In the genomic region with DNA sequence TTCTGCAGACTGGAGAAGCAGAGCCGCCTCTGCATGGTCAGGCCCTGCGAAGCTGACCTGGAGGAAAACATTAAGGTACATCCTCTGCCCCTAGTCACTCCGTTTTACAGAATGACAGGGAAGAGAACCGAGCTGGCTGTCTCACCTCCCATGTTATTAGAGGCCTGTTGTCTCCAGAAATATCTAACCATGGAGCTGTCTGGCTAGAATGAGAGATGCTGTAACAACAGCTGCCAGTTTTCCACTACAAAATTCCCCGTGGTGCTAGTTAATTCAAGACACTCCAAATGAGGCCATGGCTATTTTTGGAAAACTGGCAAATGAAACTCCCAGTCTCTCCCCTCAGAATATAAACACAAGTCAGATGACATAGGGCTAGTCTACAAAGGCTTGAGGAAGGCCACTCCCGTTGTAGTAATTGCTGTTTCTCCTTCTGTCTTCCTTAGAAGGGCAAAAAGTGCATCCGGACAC, we compare ENCODE assay signal across 8 mouse cellular contexts. TPM values are rescaled to one million over a fixed set of nuclear protein-coding genes. Genes with fewer than 3 reads are reported as not detected.
DNase-seq lines count a peak whose midpoint lies in the region; ATAC-seq lines count a peak whose summit lies in the region.

No protein-coding gene starts in this region.

- WGBS in forebrain, embryonic 12.5 days, result 69% methylated on average over 7 of the region's 7 CpGs
- 62% methylated on average over 7 of the region's 7 CpGs for WGBS in hindbrain, embryonic 10.5 days
- 64% methylated on average over 7 of the region's 7 CpGs for WGBS in midbrain, embryonic 11.5 days

- H3K36me3 ChIP-seq in forebrain, embryonic 12.5 days (replicated peaks), result no peaks in the 10 kb centered on the region
- peaks cover 9% of the 10 kb centered on the region; the same call in 1 of the 2 replicates for H3K36me3 ChIP-seq in hindbrain, embryonic 10.5 days
- no peaks in the 10 kb centered on the region for H3K36me3 ChIP-seq in midbrain, embryonic 11.5 days (ENCODE audit: control insufficient read depth, insufficient read depth, low read length)

- H3K27ac ChIP-seq in forebrain, embryonic 12.5 days, result no peak overlapping the region
- peak overlapping the region; percentile 96; the same call in 1 of the 2 replicates for H3K27ac ChIP-seq in hindbrain, embryonic 10.5 days
- no peak overlapping the region for H3K27ac ChIP-seq in midbrain, embryonic 11.5 days (ENCODE audit: low read depth, low read length)

- peak overlapping the region; percentile 61 for H3K4me3 ChIP-seq in forebrain, embryonic 12.5 days (replicated peaks)
- H3K4me3 ChIP-seq in hindbrain, embryonic 10.5 days, result peak overlapping the region; percentile 83
- H3K4me3 ChIP-seq in midbrain, embryonic 11.5 days (ENCODE audit: low read depth, low read length), result peak overlapping the region; percentile 62; the same call in 1 of the 2 replicates

- H3K4me2 ChIP-seq in forebrain, embryonic 12.5 days, result peak overlapping the region; percentile 74; the same call in 1 of the 2 replicates
- H3K4me2 ChIP-seq in midbrain, embryonic 11.5 days, result peak overlapping the region; percentile 47

- H3K27me3 ChIP-seq in forebrain, embryonic 12.5 days, result peaks cover 11% of the 10 kb centered on the region; the same call in 1 of the 2 replicates
- H3K27me3 ChIP-seq in hindbrain, embryonic 10.5 days (ENCODE audit: insufficient read depth, poor library complexity, severe bottlenecking), result no peaks in the 10 kb centered on the region
- H3K27me3 ChIP-seq in midbrain, embryonic 11.5 days (ENCODE audit: control insufficient read depth, insufficient read depth, low read length), result no peaks in the 10 kb centered on the region

- no peaks in the 10 kb centered on the region for H3K9me3 ChIP-seq in forebrain, embryonic 12.5 days
- no peaks in the 10 kb centered on the region for H3K9me3 ChIP-seq in hindbrain, embryonic 10.5 days
- H3K9me3 ChIP-seq in midbrain, embryonic 11.5 days (ENCODE audit: control insufficient read depth, low read length), result no peaks in the 10 kb centered on the region

- no peak for ATAC-seq in forebrain, embryonic 12.5 days (ENCODE audit: low FRiP score)
- ATAC-seq in midbrain, embryonic 11.5 days (ENCODE audit: low FRiP score), result no peak

- peak; percentile 24 for DNase-seq in kidney, adult 9 months
- DNase-seq in kidney, adult 8-10 months, result no peak
- no peak for DNase-seq in hindbrain, embryonic 10.5 days (ENCODE audit: low spot score)
- no peak for DNase-seq in midbrain, embryonic 11.5 days (ENCODE audit: low spot score, missing footprints)
- no peak for DNase-seq in thymus, adult 18-20 months
- DNase-seq in layer of hippocampus, adult 18-20 months (ENCODE audit: low spot score in 2 of 2), result no peak
- DNase-seq in layer of hippocampus, postnatal 25 days (ENCODE audit: extremely low spot score in 1 of 2, low spot score in 1 of 2), result no peak

- H3K4me1 ChIP-seq in forebrain, embryonic 12.5 days, result peaks cover 14% of the 10 kb centered on the region; the same call in 1 of the 2 replicates
- H3K4me1 ChIP-seq in hindbrain, embryonic 10.5 days (replicated peaks), result peaks cover 58% of the 10 kb centered on the region
- peaks cover 6% of the 10 kb centered on the region for H3K4me1 ChIP-seq in midbrain, embryonic 11.5 days (ENCODE audit: control insufficient read depth, insufficient read depth, low read length)

- H3K9ac ChIP-seq in forebrain, embryonic 12.5 days, result no peak overlapping the region
- no peak overlapping the region for H3K9ac ChIP-seq in midbrain, embryonic 11.5 days (ENCODE audit: low read length)

RNA-seq across cellular contexts. Expression of gene Ccn2, which starts 1.7 kb away (rescaled TPM):
- 5.0 and 7.7 TPM in 2 replicates for polyA plus RNA-seq in forebrain, embryonic 12.5 days (2016; fragmentation: Nextera tagmentation; extraction: Ambion mirVana)
- 7.2 and 8.3 TPM in 2 replicates for polyA plus RNA-seq in hindbrain, embryonic 10.5 days (2016; fragmentation: Nextera tagmentation; extraction: Ambion mirVana)
- 3.2 and 3.8 TPM in 2 replicates for polyA plus RNA-seq in midbrain, embryonic 11.5 days (2014; fragmentation: Nextera tagmentation; extraction: Ambion mirVana)
- total RNA-seq in layer of hippocampus, adult 18-20 months (2021), result 1 to 10 TPM; 7.8 to 9.8 TPM
- total RNA-seq in layer of hippocampus, postnatal 25 days (2021), result 1 to 10 TPM; 6.9 to 7.4 TPM
